Comparison of ENCODE assay signal across 9 mouse cellular contexts in genomic region chr17:27827511-27827910, GRCm38 (mm10). TPM values are rescaled to one million over a fixed set of nuclear protein-coding genes. Genes with fewer than 3 reads are reported as not detected.
A peak's percentile ranks its signal among the peaks of the same experiment; 100 is the strongest.
DNase-seq lines count a peak whose midpoint lies in the region; ATAC-seq and TF ChIP-seq lines count a peak whose summit lies in the region.
"Had no signal": no experiment of that assay in that cellular context is flagged by ENCODE, and none has a peak within 500 bp of the region (broad histone marks: within the 10 kb centered on the region; RNA-seq: fewer than 3 reads in every experiment).

No protein-coding gene starts in this region.

- no peaks in the 10 kb centered on the region for H3K27me3 ChIP-seq in kidney, embryonic 16.5 days (ENCODE audit: insufficient read depth, low read length)
- H3K27me3 ChIP-seq in E14TG2a.4 (ENCODE audit: insufficient read depth, low read length), result no peaks in the 10 kb centered on the region
- peaks cover 3% of the 10 kb centered on the region; the same call in 1 of the 2 replicates for H3K27me3 ChIP-seq in hindbrain, embryonic 12.5 days

- no peak for DNase-seq in kidney, postnatal 10 days
- DNase-seq in B cell, adult 2 months, result peak; percentile 32 to 34
- no peak for DNase-seq in frontal cortex, adult 2 months (ENCODE audit: extremely low spot score in 1 of 2, low spot score in 1 of 2)
- no peak for DNase-seq in adrenal gland, adult 8-10 months
- DNase-seq: cerebellum, adult 11-12 months had no signal

- no peak for ATAC-seq in kidney, embryonic 16.5 days (ENCODE audit: low FRiP score, low TSS enrichment)
- 0 out of 2 replicates have a peak, but pooled peaks have one; percentile 43 for ATAC-seq in hindbrain, embryonic 12.5 days (ENCODE audit: low FRiP score)

- H3K27ac ChIP-seq in kidney, embryonic 16.5 days (ENCODE audit: low read length), result no peak overlapping the region
- peak overlapping the region; percentile 23; the same call in 1 of the 2 replicates for H3K27ac ChIP-seq in hindbrain, embryonic 12.5 days
- H3K27ac ChIP-seq: liver, embryonic 14.5 days had no signal

- 0 out of 2 replicates have a peak, but pooled peaks cover 13% of the 10 kb centered on the region for H3K4me1 ChIP-seq in kidney, embryonic 16.5 days (ENCODE audit: insufficient read depth, low read length)
- peaks cover 56% of the 10 kb centered on the region for H3K4me1 ChIP-seq in E14TG2a.4 (replicated peaks; ENCODE audit: low read depth, low read length)
- peaks cover 12% of the 10 kb centered on the region for H3K4me1 ChIP-seq in hindbrain, embryonic 12.5 days

- no peak overlapping the region for H3K4me3 ChIP-seq in kidney, embryonic 16.5 days (ENCODE audit: low read length)
- peak overlapping the region; percentile 55 for H3K4me3 ChIP-seq in E14TG2a.4 (replicated peaks; ENCODE audit: low read length)
- H3K4me3 ChIP-seq in hindbrain, embryonic 12.5 days, result no peak overlapping the region

- no peak overlapping the region for H3K9ac ChIP-seq in kidney, embryonic 16.5 days (replicated peaks; ENCODE audit: low read length)
- no peak overlapping the region for H3K9ac ChIP-seq in hindbrain, embryonic 12.5 days
- H3K9ac ChIP-seq: liver, embryonic 14.5 days had no signal

- no peak for TF ChIP-seq CTCF in E14TG2a.4 (conservative IDR thresholded peaks at IDR 0.05; ENCODE audit: low read length)

- no peaks in the 10 kb centered on the region for H3K9me3 ChIP-seq in kidney, embryonic 16.5 days (ENCODE audit: low read length)
- H3K9me3 ChIP-seq in E14TG2a.4 (ENCODE audit: low read length), result no peaks in the 10 kb centered on the region
- no peaks in the 10 kb centered on the region for H3K9me3 ChIP-seq in hindbrain, embryonic 12.5 days (replicated peaks)

- 35% methylated on average over 6 of the region's 6 CpGs for WGBS in kidney, embryonic 16.5 days
- WGBS in hindbrain, embryonic 12.5 days, result 14% methylated on average over 6 of the region's 6 CpGs

- H3K36me3 ChIP-seq in kidney, embryonic 16.5 days (ENCODE audit: insufficient read depth, low read length), result no peaks in the 10 kb centered on the region
- no peaks in the 10 kb centered on the region for H3K36me3 ChIP-seq in E14TG2a.4 (ENCODE audit: insufficient read depth, low read length)
- H3K36me3 ChIP-seq in hindbrain, embryonic 12.5 days, result no peaks in the 10 kb centered on the region

- 0 out of 2 replicates have a peak overlapping the region, but pooled peaks have one; percentile 18 for H3K4me2 ChIP-seq in kidney, embryonic 16.5 days (replicated peaks; ENCODE audit: low read depth, low read length)
- peak overlapping the region; percentile 51 for H3K4me2 ChIP-seq in hindbrain, embryonic 12.5 days (replicated peaks)

RNA-seq across cellular contexts. Expression of gene D17Wsu92e, which starts 7.1 kb away (rescaled TPM):
- polyA plus RNA-seq in kidney, embryonic 16.5 days (2015; fragmentation: Nextera tagmentation; extraction: Ambion mirVana), result 18.8 and 19.4 TPM in 2 replicates
- 11.8 and 13.7 TPM in 2 replicates for polyA plus RNA-seq in hindbrain, embryonic 12.5 days (2016; fragmentation: Nextera tagmentation; extraction: Ambion mirVana)
- polyA plus RNA-seq in frontal cortex, adult 2 months (2012; rRNA removed), result 157 and 178 TPM in 2 replicates
- total RNA-seq in adrenal gland, adult 8-10 months (2022), result 100 to 1,000 TPM; 149 to 177 (median 165) TPM

RNA-seq across cellular contexts. Expression of gene Snrpc, which starts 10.4 kb away (rescaled TPM):
- polyA plus RNA-seq in kidney, embryonic 16.5 days (2015; fragmentation: Nextera tagmentation; extraction: Ambion mirVana), result 286 and 293 TPM in 2 replicates
- 299 and 327 TPM in 2 replicates for polyA plus RNA-seq in hindbrain, embryonic 12.5 days (2016; fragmentation: Nextera tagmentation; extraction: Ambion mirVana)
- polyA plus RNA-seq in frontal cortex, adult 2 months (2012; rRNA removed), result 66.1 and 78.6 TPM in 2 replicates
- total RNA-seq in adrenal gland, adult 8-10 months (2022), result 10 to 100 TPM; 58.4 to 66.3 (median 59.3) TPM

RNA-seq across cellular contexts. Expression of gene Uhrf1bp1, which starts 28.7 kb away (rescaled TPM):
- 7.5 and 7.7 TPM in 2 replicates for polyA plus RNA-seq in kidney, embryonic 16.5 days (2015; fragmentation: Nextera tagmentation; extraction: Ambion mirVana)
- 9.4 TPM in 2 replicates for polyA plus RNA-seq in hindbrain, embryonic 12.5 days (2016; fragmentation: Nextera tagmentation; extraction: Ambion mirVana)
- 9.5 and 10.5 TPM in 2 replicates for polyA plus RNA-seq in frontal cortex, adult 2 months (2012; rRNA removed)
- 10 to 100 TPM; 35.3 to 36.2 (median 35.8) TPM for total RNA-seq in adrenal gland, adult 8-10 months (2022)

Comparison
In these comparisons a context has a peak if more than half of its experiments do, and no peak if none do; other contexts are left out.
1. DNase-seq: peak in B cell, adult 2 months (2 of 2); none in kidney, postnatal 10 days (single experiment), frontal cortex, adult 2 months (0 of 2) and adrenal gland, adult 8-10 months (single experiment).